Mouse (Mus musculus): ENCODE measurements at regions not wholly inside any gene's neighbourhood (a gene's known extent, or its start where the extent isn't known, plus 50 kb on each side); places are given as distances from the start of the nearest gene placed in this dataset.

DNA sequence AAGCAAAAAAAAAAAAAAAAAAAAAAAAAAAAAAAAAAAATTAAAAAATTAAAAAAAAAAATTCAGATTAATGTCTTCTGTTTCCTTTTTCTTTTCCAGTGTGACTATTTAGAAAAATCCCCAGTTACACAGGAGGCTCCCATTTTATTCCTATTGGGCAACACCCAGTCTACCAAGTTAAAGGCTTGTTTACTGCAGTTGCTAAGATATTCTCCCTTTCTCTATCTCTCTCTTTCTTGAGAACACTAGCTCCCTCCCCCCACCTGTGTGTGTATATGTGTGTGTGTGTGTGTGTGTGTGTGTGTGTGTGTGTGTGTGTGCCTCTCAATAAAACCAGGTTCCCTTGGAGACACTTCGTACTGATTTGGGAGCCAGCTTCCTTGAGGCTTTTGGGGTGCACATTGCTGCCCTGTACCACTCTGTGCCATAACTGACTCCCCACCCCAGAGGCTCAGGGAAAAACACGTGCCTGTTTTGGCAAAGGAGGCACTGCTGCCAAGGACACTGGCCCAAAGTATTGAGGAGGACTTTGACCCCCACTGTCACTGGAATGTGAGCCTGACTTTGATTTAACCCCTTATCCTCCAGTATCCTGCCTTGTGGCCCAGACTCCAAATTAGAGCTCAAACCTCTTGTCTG is 50.3 kb downstream of the Anapc15-ps start:
- DNase-seq (ENCODE audit: low spot score): peak; percentile 55

DNA sequence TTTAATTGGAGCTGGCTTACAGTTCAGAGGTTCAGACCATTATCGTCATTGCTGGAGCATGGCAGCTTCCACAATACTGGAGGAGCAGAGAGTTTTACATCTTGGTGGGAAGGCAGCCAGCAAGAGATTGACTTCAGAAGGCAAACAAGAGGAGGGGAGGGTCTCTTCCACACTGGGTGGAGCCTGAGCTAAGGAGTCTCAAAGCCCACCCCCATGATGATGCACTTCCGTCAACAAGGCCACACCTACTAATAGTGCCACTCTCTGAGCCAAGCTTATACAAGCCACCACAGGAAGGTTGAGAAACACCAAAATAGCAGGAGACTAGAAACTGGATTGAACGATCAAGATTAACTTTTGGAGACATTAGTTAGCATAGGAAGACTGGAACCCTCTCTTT is 52.5 kb downstream of the Anapc15-ps start:
- no peak for DNase-seq (ENCODE audit: low spot score)

DNA sequence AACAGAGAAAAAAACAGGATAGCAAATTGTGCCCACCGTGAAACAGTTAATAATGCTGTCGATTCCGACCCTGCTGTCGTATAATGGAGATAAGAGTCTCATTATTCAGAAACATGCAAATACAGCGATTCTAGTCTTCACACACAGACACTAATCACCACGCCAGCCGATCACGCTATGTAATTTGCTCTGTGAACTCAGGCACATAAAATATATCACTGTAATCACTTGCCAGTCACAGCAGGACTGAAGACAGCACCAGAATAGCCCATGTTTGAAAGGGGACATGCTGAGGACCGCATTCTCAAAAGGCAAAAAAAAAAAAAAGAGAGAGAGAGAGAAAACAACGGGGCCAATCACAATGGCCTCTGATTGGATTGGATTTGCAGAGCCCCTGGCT is 53.6 kb downstream of the Anapc15-ps start:
- no peak for DNase-seq (ENCODE audit: low spot score)

- no peak for DNase-seq (ENCODE audit: low spot score)
These were observed 54.6 kb upstream of the Nudt4 start for GRCm38 (mm10) chr10:95618451-95619079.

- DNase-seq (ENCODE audit: low spot score): no peak
These were observed 52.9 kb upstream of the Nudt4 start for GRCm38 (mm10) chr10:95616821-95617220.

- no peak for DNase-seq (ENCODE audit: low spot score)
These were observed 52.1 kb upstream of the Nudt4 start for GRCm38 (mm10) chr10:95615849-95616650.

Measured in ovary, postnatal 36 days (tissue).